Mouse (Mus musculus): ENCODE results near the gene Atp8a2.

DNA sequence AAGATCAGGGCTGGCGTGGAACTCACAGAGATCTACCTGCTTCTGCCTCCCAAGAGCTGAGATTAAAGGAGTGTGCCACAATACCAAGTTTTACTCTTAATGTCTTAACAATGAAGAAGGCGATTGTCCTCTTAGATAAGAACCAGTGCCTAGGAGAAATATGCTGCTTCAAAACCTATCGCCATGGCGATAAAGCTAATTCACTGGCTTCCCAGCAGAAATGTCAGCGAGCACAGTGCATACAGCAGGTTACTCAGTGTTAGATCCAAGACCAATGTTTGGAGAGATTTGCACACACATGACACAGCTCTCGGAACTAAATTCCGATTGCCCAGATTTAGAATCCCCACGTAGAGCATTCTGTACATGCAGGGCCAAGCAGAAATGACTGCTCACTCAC is 114.2 kb downstream of the Atp8a2 start:
- TF ChIP-seq REST (IDR thresholded peaks at IDR 0.05; ENCODE audit: insufficient read depth, insufficient read length) (no peak), TCF12 (IDR thresholded peaks at IDR 0.05; ENCODE audit: insufficient read depth, poor library complexity, severe bottlenecking) (no peak), CEBPB (IDR thresholded peaks at IDR 0.05; ENCODE audit: insufficient read depth, poor library complexity, severe bottlenecking) (no peak), POLR2A (IDR thresholded peaks at IDR 0.05; ENCODE audit: insufficient read length, low read depth) (no peak), MYOD1 (IDR thresholded peaks at IDR 0.05; ENCODE audit: control insufficient read depth in 1 of 3, insufficient read length in 2 of 3, low read depth in 2 of 3) (no peak)

All from myocyte (in vitro differentiated cells).